Comparison of ENCODE assay signal across 16 mouse cellular contexts in the genomic region with DNA sequence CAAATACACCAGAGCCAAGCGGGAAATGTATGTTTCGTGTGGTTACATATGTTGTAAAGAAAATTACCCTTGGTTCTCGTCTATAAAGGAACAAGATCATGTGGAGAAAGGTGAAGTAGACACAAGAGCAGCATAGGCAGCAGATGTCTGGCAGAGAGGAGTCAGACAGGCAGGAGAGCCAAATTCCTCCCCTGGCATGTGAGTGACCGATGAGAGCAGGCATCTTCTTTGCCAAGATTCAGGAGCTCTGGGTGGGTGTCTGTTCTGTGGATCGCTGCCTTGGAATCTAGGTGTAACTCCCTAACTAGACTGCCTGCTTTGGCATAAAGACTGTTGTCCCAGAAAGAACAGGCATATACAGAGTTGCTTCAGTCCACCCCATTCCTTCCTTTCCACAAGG.
DNase-seq lines count a peak whose midpoint lies in the region; ATAC-seq and TF ChIP-seq lines count a peak whose summit lies in the region.
"Had no signal": no experiment of that assay in that cellular context is flagged by ENCODE, and none has a peak within 500 bp of the region (broad histone marks: within the 10 kb centered on the region; RNA-seq: fewer than 3 reads in every experiment).

No protein-coding gene starts in this region.

- no peaks in the 10 kb centered on the region; the same call in 1 of the 2 replicates for H3K4me1 ChIP-seq in forebrain, embryonic 14.5 days (ENCODE audit: control insufficient read depth, insufficient read depth, low read length)
- H3K4me1 ChIP-seq in forebrain, embryonic 10.5 days: no peaks in the 10 kb centered on the region
- H3K4me1 ChIP-seq in heart, adult 2 months (ENCODE audit: control insufficient read depth, insufficient read depth, low read length): no peaks in the 10 kb centered on the region
- H3K4me1 ChIP-seq in heart, embryonic 12.5 days (replicated peaks): no peaks in the 10 kb centered on the region
- H3K4me1 ChIP-seq: limb, embryonic 10.5 days; liver, embryonic 12.5 days; neural tube, embryonic 13.5 days had no signal

- TF ChIP-seq EP300 in heart, adult 2 months (IDR thresholded peaks at IDR 0.05; ENCODE audit: insufficient read depth, low read depth, low read length): no peak

- no peaks in the 10 kb centered on the region for H3K9me3 ChIP-seq in forebrain, embryonic 14.5 days (replicated peaks; ENCODE audit: control insufficient read depth, low read length)
- H3K9me3 ChIP-seq in forebrain, embryonic 10.5 days: no peaks in the 10 kb centered on the region
- H3K9me3 ChIP-seq in heart, embryonic 12.5 days (replicated peaks): no peaks in the 10 kb centered on the region
- H3K9me3 ChIP-seq: embryonic facial prominence, embryonic 13.5 days; G1E; limb, embryonic 10.5 days; liver, embryonic 12.5 days; neural tube, embryonic 13.5 days had no signal

- H3K27me3 ChIP-seq in forebrain, embryonic 14.5 days (replicated peaks; ENCODE audit: control insufficient read depth, insufficient read depth, low read length): no peaks in the 10 kb centered on the region
- H3K27me3 ChIP-seq in forebrain, embryonic 10.5 days (ENCODE audit: poor library complexity, severe bottlenecking): no peaks in the 10 kb centered on the region
- H3K27me3 ChIP-seq in heart, adult 2 months (ENCODE audit: control insufficient read depth, insufficient read depth, low read length): no peaks in the 10 kb centered on the region
- H3K27me3 ChIP-seq in heart, embryonic 12.5 days (replicated peaks): no peaks in the 10 kb centered on the region
- H3K27me3 ChIP-seq: embryonic facial prominence, embryonic 13.5 days; liver, embryonic 12.5 days; neural tube, embryonic 13.5 days had no signal

- H3K79me2 ChIP-seq in heart, adult 2 months (replicated peaks; ENCODE audit: control insufficient read depth, insufficient read depth, low read length): no peaks in the 10 kb centered on the region

- intact Hi-C loops in heart, adult 2 months (cut with DNase I): no loop called here
- intact Hi-C loops in heart, postnatal 10 days (cut with DNase I): no loop called here

- no peak overlapping the region for H3K9ac ChIP-seq in forebrain, embryonic 14.5 days (ENCODE audit: low read length)
- no peak overlapping the region for H3K9ac ChIP-seq in heart, adult 2 months (ENCODE audit: low read depth, low read length)
- H3K9ac ChIP-seq in heart, embryonic 12.5 days: no peak overlapping the region
- H3K9ac ChIP-seq: embryonic facial prominence, embryonic 13.5 days; liver, embryonic 12.5 days; neural tube, embryonic 13.5 days had no signal

- ATAC-seq in forebrain, embryonic 14.5 days: peak; percentile 34; the same call in 1 of the 2 replicates
- no peak for ATAC-seq in heart, embryonic 12.5 days (ENCODE audit: insufficient number of reproducible peaks, low FRiP score)
- ATAC-seq: liver, embryonic 12.5 days had no signal

- no peaks in the 10 kb centered on the region for H3K36me3 ChIP-seq in forebrain, embryonic 14.5 days (ENCODE audit: control insufficient read depth, insufficient read depth, low read length)
- H3K36me3 ChIP-seq in forebrain, embryonic 10.5 days (replicated peaks): no peaks in the 10 kb centered on the region
- H3K36me3 ChIP-seq in heart, adult 2 months (ENCODE audit: control insufficient read depth, insufficient read depth, low read length): no peaks in the 10 kb centered on the region
- no peaks in the 10 kb centered on the region for H3K36me3 ChIP-seq in heart, embryonic 12.5 days
- H3K36me3 ChIP-seq: embryonic facial prominence, embryonic 13.5 days; G1E; limb, embryonic 10.5 days; liver, embryonic 12.5 days; neural tube, embryonic 13.5 days had no signal

- WGBS in forebrain, embryonic 14.5 days: 74% methylated on average over 5 of the region's 5 CpGs
- WGBS in forebrain, embryonic 10.5 days: 88% methylated on average over 5 of the region's 5 CpGs
- WGBS in heart, adult 2 months: 61% methylated on average over 5 of the region's 5 CpGs
- 72% methylated on average over 5 of the region's 5 CpGs for WGBS in heart, embryonic 12.5 days

- no peak overlapping the region for H3K4me2 ChIP-seq in forebrain, embryonic 14.5 days (ENCODE audit: low read length)
- no peak overlapping the region for H3K4me2 ChIP-seq in heart, embryonic 12.5 days
- H3K4me2 ChIP-seq: embryonic facial prominence, embryonic 13.5 days; liver, embryonic 12.5 days; neural tube, embryonic 13.5 days had no signal

- DNase-seq in forebrain, embryonic 14.5 days (ENCODE audit: low spot score): peak; percentile 13
- no peak for DNase-seq in forebrain, embryonic 10.5 days (ENCODE audit: extremely low spot score, low spot score)
- DNase-seq in heart, adult 2 months: peak; percentile 18
- DNase-seq in Muller cell, postnatal 12 days (ENCODE audit: inconsistent ontology term): peak; percentile 78
- DNase-seq in heart, postnatal 10 days: peak; percentile 30 to 34
- DNase-seq in adrenal gland, postnatal 4 days (ENCODE audit: low spot score in 2 of 2): no peak
- DNase-seq: adrenal gland, adult 2 months; kidney, adult 8-10 months; kidney, postnatal 4 days; thymus, adult 18-20 months had no signal

- no peak for TF ChIP-seq POLR2A in heart, adult 2 months (IDR thresholded peaks at IDR 0.05; ENCODE audit: insufficient read depth, low read depth, low read length)

- no peak for TF ChIP-seq CTCF in heart, adult 2 months (IDR thresholded peaks at IDR 0.05)

- no peak overlapping the region for H3K4me3 ChIP-seq in forebrain, embryonic 14.5 days (ENCODE audit: low read depth, low read length)
- no peak overlapping the region for H3K4me3 ChIP-seq in forebrain, embryonic 10.5 days
- H3K4me3 ChIP-seq in heart, adult 2 months: no peak overlapping the region
- H3K4me3 ChIP-seq in heart, embryonic 12.5 days: no peak overlapping the region
- H3K4me3 ChIP-seq: embryonic facial prominence, embryonic 13.5 days; limb, embryonic 10.5 days; liver, embryonic 12.5 days; neural tube, embryonic 13.5 days had no signal

- no peak overlapping the region for H3K27ac ChIP-seq in forebrain, embryonic 14.5 days (ENCODE audit: low read depth, low read length)
- H3K27ac ChIP-seq in forebrain, embryonic 10.5 days: no peak overlapping the region
- H3K27ac ChIP-seq in heart, adult 2 months: no peak overlapping the region
- H3K27ac ChIP-seq in heart, embryonic 12.5 days (ENCODE audit: poor library complexity, severe bottlenecking): no peak overlapping the region
- H3K27ac ChIP-seq: embryonic facial prominence, embryonic 13.5 days; limb, embryonic 10.5 days; liver, embryonic 12.5 days; neural tube, embryonic 13.5 days had no signal

Comparison
In these comparisons a context has a peak if more than half of its experiments do, and no peak if none do; other contexts are left out.
1. DNase-seq: peak in forebrain, embryonic 14.5 days (single experiment), heart, adult 2 months (2 of 2), Muller cell, postnatal 12 days (single experiment) and heart, postnatal 10 days (2 of 2); none in forebrain, embryonic 10.5 days (single experiment) and adrenal gland, postnatal 4 days (0 of 2).